Mouse (Mus musculus): ENCODE results near the gene Chrnd. TPM values are rescaled to one million over a fixed set of nuclear protein-coding genes. Genes with fewer than 3 reads are reported as not detected.

The Chrnd gene
- polyA plus RNA-seq, 1 experiment from 2014 or later, result 0.06 TPM

DNA sequence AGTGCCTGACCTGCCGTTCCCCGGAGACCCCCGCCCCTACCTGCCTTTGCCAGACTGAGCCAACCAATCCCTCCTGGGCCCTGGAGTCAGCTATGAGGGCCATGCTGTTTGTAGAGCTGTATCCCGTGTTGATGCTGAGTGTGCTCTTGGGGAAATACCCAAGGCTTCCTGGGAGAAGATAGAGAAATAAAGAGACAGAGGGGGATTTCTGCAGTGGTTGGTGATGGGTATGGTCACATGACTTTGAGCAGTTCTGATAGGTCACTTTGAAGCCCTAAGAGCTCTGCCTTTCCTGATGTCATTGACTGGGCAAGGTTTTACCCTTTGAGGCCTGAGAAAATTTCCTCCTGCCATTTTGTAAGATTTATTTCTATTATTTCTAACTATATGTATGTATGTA is 21.0 kb downstream of the Chrnd start:
- H3K9ac ChIP-seq, result no peak overlapping the region
- no peak for ATAC-seq (ENCODE audit: borderline replicate concordance, extremely low read depth, low FRiP score, low TSS enrichment)
- no peaks in the 10 kb centered on the region for H3K9me3 ChIP-seq
- H3K27me3 ChIP-seq, result peaks cover 16% of the 10 kb centered on the region
- H3K27ac ChIP-seq, result no peak overlapping the region
- 74% methylated on average over 4 of the region's 4 CpGs for WGBS
- H3K4me2 ChIP-seq, result no peak overlapping the region
- no peak overlapping the region for H3K4me3 ChIP-seq
- peaks cover 26% of the 10 kb centered on the region for H3K4me1 ChIP-seq
- H3K36me3 ChIP-seq, result no peaks in the 10 kb centered on the region

DNA sequence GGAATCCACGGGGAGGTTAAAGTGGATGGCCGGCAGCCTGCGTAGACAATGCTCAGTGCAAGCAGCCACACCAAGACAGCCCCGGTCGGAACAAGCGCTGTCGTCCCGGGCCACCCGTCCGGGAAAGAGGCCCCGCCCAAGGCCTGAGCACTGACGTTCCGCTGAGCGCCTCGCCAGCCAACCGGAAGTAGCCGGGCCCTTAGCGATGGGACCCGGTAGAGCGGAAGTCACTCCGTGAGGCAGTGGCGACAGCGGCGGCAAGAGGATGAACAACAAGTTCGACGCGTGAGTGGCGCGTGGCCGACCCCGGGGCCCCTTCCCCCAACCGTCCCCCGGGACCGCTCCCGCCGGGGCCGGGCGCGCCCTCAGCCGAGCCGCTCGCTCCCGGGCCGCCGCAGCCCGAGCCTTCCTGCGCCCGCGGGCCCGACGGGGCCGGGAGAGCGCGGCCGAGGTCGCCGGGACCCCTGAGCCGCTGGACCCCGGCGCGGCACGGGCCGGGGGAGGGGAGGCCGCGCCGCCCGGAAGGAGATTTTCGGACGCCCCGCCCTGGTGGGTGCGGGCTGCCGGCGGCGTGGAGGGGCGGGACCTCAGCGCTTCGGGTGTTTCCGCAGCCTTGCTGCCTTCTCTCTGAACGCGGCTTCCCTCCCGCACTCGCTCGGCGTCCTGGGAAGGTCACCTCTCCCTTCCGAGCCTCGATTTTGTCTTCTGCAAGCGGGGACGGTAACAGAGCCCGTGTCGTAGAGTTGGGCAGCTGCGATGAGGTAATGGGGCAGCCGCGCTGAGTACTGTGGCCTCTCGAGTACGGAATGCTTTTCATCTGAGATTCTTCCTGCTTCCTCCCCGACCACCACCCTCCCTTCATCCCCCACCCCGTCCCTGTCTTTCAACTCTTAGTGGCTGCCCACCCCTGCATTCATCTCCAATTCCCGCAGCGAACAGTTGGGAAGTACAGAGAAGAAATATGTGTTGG is 23.6 kb downstream of the Chrnd start, which contains the start of gene Eif4e2:
Eif4e2 (plus strand) TSS at position 180 of the 970 bp plus-strand sequence.
- peak; percentile 96 for ATAC-seq (ENCODE audit: borderline replicate concordance, extremely low read depth, low FRiP score, low TSS enrichment)
- Histone ChIP-seq H3K4me1 (peaks cover 28% of the 10 kb centered on the region), H3K36me3 (no peaks in the 10 kb centered on the region), H3K27me3 (no peaks in the 10 kb centered on the region), H3K4me3 (peak within 1 kb of the TSS; percentile 98), H3K9me3 (no peaks in the 10 kb centered on the region), H3K27ac (peak within 1 kb of the TSS; percentile 100), H3K9ac (peak within 1 kb of the TSS; percentile 97), H3K4me2 (peak within 1 kb of the TSS; percentile 67)
- under 1% methylated on average over 94 of the region's 99 CpGs for WGBS

DNA sequence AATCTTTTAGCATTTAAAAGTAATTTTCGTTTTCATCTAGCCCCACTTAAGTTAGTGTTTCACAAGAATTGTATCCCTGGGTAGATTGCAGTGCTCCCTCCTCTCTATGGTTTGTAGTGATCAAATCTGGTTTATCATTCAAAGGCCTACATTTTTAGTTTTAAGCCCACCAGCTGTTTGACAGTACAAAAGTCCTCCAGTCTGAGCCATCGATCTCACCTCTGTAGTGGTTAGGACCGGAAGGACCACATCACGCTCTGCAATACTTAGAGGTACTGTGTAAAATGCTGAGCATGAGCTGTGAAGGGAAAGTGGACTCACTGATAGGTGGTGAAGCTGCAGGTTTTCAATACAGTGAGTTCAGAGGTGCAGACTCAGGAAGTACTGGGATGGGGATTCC is 24.3 kb downstream of the Chrnd start:
- peaks cover 4% of the 10 kb centered on the region for H3K36me3 ChIP-seq
- H3K4me2 ChIP-seq, result peak overlapping the region; percentile 67
- H3K9ac ChIP-seq, result peak overlapping the region; percentile 97
- 5% methylated on average over 4 of the region's 4 CpGs for WGBS
- H3K27me3 ChIP-seq, result no peaks in the 10 kb centered on the region
- H3K27ac ChIP-seq, result peak overlapping the region; percentile 100
- H3K4me3 ChIP-seq, result peak overlapping the region; percentile 98
- H3K9me3 ChIP-seq, result no peaks in the 10 kb centered on the region
- ATAC-seq (ENCODE audit: borderline replicate concordance, extremely low read depth, low FRiP score, low TSS enrichment), result no peak
- H3K4me1 ChIP-seq, result peaks cover 28% of the 10 kb centered on the region

DNA sequence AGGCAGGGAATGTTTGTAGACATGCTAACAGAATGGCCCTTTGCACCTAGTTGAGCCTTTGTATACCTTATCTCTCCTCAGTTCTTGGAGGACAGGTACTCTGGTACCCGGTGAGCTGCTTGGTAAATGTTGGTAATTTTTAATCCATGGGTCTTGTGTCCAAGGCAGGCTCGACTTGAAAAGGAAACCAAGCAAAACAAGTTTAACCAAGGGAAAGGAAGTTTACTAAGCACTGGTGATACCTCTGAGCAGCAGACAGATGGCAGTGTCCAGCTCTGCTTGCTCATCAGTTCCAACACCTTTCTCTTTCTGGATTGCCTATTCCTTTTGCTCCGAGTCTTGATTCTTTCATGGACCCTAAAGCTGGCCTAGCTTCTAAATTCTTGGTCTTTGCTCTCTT is 27.5 kb downstream of the Chrnd start:
- peaks cover 36% of the 10 kb centered on the region for H3K36me3 ChIP-seq
- peaks cover 26% of the 10 kb centered on the region for H3K4me1 ChIP-seq
- no peak overlapping the region for H3K9ac ChIP-seq
- no peak for ATAC-seq (ENCODE audit: borderline replicate concordance, extremely low read depth, low FRiP score, low TSS enrichment)
- no peaks in the 10 kb centered on the region for H3K27me3 ChIP-seq
- H3K4me2 ChIP-seq, result no peak overlapping the region
- WGBS, result 52% methylated on average over 3 of the region's 3 CpGs
- H3K9me3 ChIP-seq, result no peaks in the 10 kb centered on the region
- H3K27ac ChIP-seq, result no peak overlapping the region
- H3K4me3 ChIP-seq, result no peak overlapping the region

DNA sequence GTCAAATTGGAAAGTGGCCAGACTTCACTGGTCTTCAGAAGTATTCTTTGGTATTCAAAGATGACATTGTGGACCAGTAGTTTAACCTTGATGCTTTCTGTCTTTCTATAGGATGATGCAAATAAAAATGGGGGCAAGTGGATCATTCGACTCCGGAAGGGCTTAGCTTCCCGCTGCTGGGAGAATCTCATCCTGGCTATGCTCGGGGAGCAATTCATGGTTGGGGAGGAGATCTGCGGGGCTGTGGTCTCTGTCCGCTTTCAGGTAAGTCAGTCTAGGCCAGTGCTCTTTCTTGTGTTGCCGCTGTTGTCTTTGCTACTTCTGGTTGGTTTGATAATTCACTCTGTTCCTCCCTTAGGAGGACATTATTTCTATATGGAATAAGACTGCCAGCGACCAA is 35.3 kb downstream of the Chrnd start:
- no peak for ATAC-seq (ENCODE audit: borderline replicate concordance, extremely low read depth, low FRiP score, low TSS enrichment)
- Histone ChIP-seq H3K27me3 (no peaks in the 10 kb centered on the region), H3K9ac (no peak overlapping the region), H3K4me2 (no peak overlapping the region), H3K4me1 (no peaks in the 10 kb centered on the region), H3K9me3 (no peaks in the 10 kb centered on the region), H3K27ac (no peak overlapping the region), H3K4me3 (no peak overlapping the region), H3K36me3 (peaks cover 94% of the 10 kb centered on the region)
- 95% methylated on average over 8 of the region's 8 CpGs for WGBS

DNA sequence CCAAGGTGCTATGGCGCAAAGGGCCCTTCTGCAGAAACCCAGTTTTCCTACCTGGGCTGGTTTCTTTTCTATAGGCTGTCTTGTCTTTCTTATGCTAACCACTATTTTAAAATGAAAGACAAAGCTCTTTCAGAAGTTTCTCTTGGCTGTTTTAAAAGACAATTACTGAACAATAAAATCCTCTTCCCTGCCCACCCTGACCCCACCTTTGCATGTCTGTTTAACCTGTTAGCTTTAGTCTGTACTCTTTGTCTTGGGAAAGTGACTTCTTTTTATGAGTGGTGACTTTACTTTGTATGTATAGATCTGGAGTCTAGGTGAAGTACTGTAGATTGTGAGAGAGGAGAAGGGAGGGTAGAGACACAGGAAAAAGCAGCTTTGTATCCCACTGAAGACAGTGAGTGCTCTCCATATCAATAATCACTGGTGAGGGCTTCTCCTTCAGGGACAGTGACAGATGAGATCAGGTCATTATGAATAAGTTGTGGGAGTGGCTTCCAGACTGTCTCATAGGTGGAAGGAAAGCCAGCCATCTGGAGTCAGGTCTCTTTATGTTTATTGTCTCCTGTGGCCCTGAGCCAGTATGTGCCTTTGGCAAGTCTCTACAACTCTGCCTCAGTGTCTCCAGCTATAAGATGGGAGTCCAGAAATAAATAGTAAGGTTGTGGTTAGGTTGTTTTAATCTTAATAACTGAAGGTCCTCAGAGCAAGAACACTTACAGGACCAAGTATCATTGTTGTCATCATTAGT is 36.2 kb downstream of the Chrnd start:
- peaks cover 85% of the 10 kb centered on the region for H3K36me3 ChIP-seq
- WGBS, result 100% methylated on average over 1 of the region's 1 CpGs
- no peak overlapping the region for H3K9ac ChIP-seq
- H3K4me3 ChIP-seq, result no peak overlapping the region
- H3K27ac ChIP-seq, result no peak overlapping the region
- no peaks in the 10 kb centered on the region for H3K4me1 ChIP-seq
- no peaks in the 10 kb centered on the region for H3K27me3 ChIP-seq
- H3K9me3 ChIP-seq, result no peaks in the 10 kb centered on the region
- ATAC-seq (ENCODE audit: borderline replicate concordance, extremely low read depth, low FRiP score, low TSS enrichment), result no peak
- no peak overlapping the region for H3K4me2 ChIP-seq

DNA sequence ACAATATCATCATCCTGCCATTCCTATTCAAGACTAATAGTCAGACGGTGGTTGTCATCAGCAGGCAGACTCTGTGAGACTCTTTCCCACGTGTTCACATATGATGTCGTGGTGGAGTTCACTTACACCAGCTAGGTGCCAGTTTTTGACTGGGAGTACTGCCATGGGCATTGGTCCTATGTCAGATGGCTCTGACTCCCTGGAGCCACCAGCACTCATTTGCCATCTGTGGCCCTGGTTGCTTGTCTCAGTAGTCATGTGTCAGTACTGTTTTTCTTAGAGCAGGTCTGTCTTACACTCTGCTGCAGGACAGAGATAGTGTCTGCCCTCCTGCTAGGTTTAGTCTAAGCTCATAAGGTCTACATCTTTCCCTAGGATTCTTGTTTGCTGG is 36.7 kb downstream of the Chrnd start:
- 92% methylated on average over 3 of the region's 3 CpGs for WGBS
- Histone ChIP-seq H3K4me1 (no peaks in the 10 kb centered on the region), H3K36me3 (peaks cover 84% of the 10 kb centered on the region), H3K4me2 (no peak overlapping the region), H3K9me3 (no peaks in the 10 kb centered on the region), H3K9ac (no peak overlapping the region), H3K4me3 (no peak overlapping the region), H3K27me3 (no peaks in the 10 kb centered on the region), H3K27ac (no peak overlapping the region)
- no peak for ATAC-seq (ENCODE audit: borderline replicate concordance, extremely low read depth, low FRiP score, low TSS enrichment)

DNA sequence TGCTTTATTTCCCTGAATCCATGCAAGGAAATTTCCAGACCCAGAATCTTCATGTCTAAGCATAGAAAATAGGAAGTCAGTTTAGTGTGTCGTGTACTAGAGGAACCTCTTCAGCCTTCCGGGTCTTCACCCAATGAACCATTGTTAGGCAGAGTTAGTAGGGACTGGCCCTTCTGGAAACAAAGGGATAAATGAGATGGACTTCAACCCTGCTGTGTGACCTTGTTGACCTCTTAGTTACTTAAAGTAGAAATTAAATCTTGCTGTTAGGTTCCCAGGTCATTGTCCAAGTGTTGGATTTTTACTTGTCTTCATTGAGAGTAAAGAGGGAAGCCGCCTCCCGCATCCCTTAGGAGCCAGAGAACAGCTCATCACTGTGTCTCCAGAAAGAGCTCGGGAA is 40.2 kb downstream of the Chrnd start:
- Histone ChIP-seq H3K27me3 (no peaks in the 10 kb centered on the region), H3K9ac (no peak overlapping the region), H3K4me2 (no peak overlapping the region), H3K9me3 (no peaks in the 10 kb centered on the region), H3K27ac (no peak overlapping the region), H3K4me1 (no peaks in the 10 kb centered on the region), H3K36me3 (peaks cover 63% of the 10 kb centered on the region), H3K4me3 (no peak overlapping the region)
- no peak for ATAC-seq (ENCODE audit: borderline replicate concordance, extremely low read depth, low FRiP score, low TSS enrichment)
- 88% methylated on average over 5 of the region's 5 CpGs for WGBS

DNA sequence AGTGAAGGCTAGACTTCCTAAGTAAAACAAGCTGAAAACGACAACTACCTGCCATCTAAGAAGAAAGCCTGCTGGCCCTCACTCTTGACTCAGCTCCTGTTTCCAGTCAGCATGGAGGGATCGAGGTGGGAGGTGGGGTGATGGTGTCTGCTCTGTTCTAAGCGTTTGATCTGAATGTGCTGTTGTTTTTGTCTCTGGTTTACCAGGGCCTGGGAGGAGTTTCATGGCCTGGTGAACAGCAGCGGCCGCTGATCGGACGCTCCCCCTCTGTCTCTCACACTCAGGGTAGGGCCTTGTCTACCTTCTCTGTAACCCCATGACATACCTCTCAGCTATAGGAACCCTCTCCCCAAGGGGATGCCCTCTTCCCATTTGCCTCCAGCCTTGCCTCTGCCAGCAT is 41.8 kb downstream of the Chrnd start:
- no peak overlapping the region for H3K4me2 ChIP-seq
- ATAC-seq (ENCODE audit: borderline replicate concordance, extremely low read depth, low FRiP score, low TSS enrichment), result no peak
- no peaks in the 10 kb centered on the region for H3K4me1 ChIP-seq
- H3K9me3 ChIP-seq, result no peaks in the 10 kb centered on the region
- 83% methylated on average over 7 of the region's 7 CpGs for WGBS
- H3K4me3 ChIP-seq, result no peak overlapping the region
- no peak overlapping the region for H3K27ac ChIP-seq
- no peaks in the 10 kb centered on the region for H3K27me3 ChIP-seq
- H3K36me3 ChIP-seq, result peaks cover 49% of the 10 kb centered on the region
- no peak overlapping the region for H3K9ac ChIP-seq

DNA sequence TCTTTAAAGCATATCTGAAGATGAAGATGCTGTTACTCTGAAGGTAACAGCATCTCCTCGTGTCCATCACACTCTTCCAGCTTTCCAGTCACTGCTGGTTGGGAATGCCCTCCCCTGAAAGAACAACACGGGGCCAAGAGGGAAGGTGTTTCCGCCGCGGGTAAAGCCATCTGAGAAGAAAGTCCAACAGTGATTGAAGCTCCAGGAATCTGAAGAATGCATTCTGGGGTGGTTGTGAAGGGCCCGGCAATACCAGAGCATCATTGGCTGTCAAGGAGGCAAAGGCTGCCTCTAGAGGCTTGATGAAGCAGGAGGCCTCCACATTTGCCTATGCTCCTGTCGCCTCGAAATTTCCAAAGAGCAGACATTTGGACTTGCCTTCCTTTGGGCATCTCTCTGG is 48.6 kb downstream of the Chrnd start:
- 48% methylated on average over 8 of the region's 8 CpGs for WGBS
- Histone ChIP-seq H3K4me3 (no peak overlapping the region), H3K4me1 (no peaks in the 10 kb centered on the region), H3K4me2 (no peak overlapping the region), H3K9me3 (no peaks in the 10 kb centered on the region), H3K27ac (no peak overlapping the region), H3K9ac (no peak overlapping the region), H3K36me3 (peaks cover 6% of the 10 kb centered on the region; the same call in 1 of the 2 replicates), H3K27me3 (no peaks in the 10 kb centered on the region)
- no peak for ATAC-seq (ENCODE audit: borderline replicate concordance, extremely low read depth, low FRiP score, low TSS enrichment)

DNA sequence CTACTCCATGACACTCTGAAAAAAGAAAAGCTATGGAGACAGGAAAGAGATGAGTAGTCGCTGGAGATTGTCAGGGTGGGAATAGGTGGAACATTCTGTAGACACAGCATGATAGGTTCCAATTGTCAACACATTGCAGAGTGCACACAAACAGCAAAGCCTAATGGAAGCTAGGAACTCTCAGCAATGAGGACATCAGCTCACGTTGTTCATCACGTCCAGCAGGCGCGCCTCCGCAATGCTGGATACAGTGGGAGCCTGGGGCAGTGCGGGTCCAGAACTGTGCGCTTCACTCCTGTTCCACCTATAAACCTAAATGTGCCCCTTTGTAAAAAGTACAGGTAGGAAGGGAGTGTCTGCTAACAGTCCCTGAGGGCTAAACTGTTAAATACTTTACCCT is 52.6 kb downstream of the Chrnd start:
- H3K36me3 ChIP-seq, result no peaks in the 10 kb centered on the region; the same call in 1 of the 2 replicates
- H3K9ac ChIP-seq, result no peak overlapping the region
- peaks cover 6% of the 10 kb centered on the region for H3K4me1 ChIP-seq
- H3K27ac ChIP-seq, result no peak overlapping the region
- H3K27me3 ChIP-seq, result no peaks in the 10 kb centered on the region
- H3K4me3 ChIP-seq, result no peak overlapping the region
- no peaks in the 10 kb centered on the region for H3K9me3 ChIP-seq
- no peak for ATAC-seq (ENCODE audit: borderline replicate concordance, extremely low read depth, low FRiP score, low TSS enrichment)
- 88% methylated on average over 8 of the region's 8 CpGs for WGBS
- no peak overlapping the region for H3K4me2 ChIP-seq

DNA sequence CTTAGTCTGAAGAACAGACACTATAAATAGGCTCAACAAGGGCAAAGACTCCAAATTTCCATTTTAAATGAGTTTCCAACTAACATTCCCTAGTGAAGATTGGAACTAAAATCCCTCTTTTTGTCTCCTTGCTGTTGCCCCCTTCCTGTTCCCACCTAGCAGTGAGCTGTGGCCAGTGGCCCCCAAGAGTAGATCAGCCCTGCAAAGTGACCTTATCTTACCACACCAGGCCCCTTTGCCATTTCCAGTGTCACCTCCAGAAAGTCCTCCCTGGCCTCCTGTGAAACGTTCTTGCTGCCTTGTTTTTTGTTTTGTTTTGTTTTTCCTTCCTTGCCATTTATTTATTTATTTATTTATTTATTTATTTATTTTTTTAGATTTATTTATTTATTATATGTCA is 55.0 kb downstream of the Chrnd start:
- Histone ChIP-seq H3K27ac (no peak overlapping the region), H3K4me1 (peaks cover 6% of the 10 kb centered on the region), H3K27me3 (no peaks in the 10 kb centered on the region), H3K9me3 (no peaks in the 10 kb centered on the region), H3K4me2 (no peak overlapping the region), H3K4me3 (no peak overlapping the region), H3K36me3 (no peaks in the 10 kb centered on the region), H3K9ac (no peak overlapping the region)
- ATAC-seq (ENCODE audit: borderline replicate concordance, extremely low read depth, low FRiP score, low TSS enrichment), result no peak
- WGBS, result 16% methylated on average over 1 of the region's 1 CpGs
